Mouse (Mus musculus): ENCODE results near the gene Atad1. TPM values are rescaled to one million over a fixed set of nuclear protein-coding genes. Genes with fewer than 3 reads are reported as not detected.

Gene Atad1
- polyA plus RNA-seq, 1 experiment from 2014 or later = 110 TPM

GRCm38 (mm10) chr19:32634916-32635315 is 104.7 kb downstream of the Atad1 start:
- H3K4me1 ChIP-seq = 0 out of 2 replicates have a peak, but pooled peaks cover 4% of the 10 kb centered on the region
- H3K9me3 ChIP-seq = no peaks in the 10 kb centered on the region
- H3K9ac ChIP-seq = no peak overlapping the region
- no peak overlapping the region for H3K27ac ChIP-seq
- no peak overlapping the region for H3K4me3 ChIP-seq
- no peak overlapping the region for H3K4me2 ChIP-seq
- no peaks in the 10 kb centered on the region for H3K27me3 ChIP-seq (replicated peaks)
- no peaks in the 10 kb centered on the region for H3K36me3 ChIP-seq (replicated peaks)
- no peak for ATAC-seq (replicated peaks)
- 68% methylated on average over 8 of the region's 8 CpGs for WGBS

DNA sequence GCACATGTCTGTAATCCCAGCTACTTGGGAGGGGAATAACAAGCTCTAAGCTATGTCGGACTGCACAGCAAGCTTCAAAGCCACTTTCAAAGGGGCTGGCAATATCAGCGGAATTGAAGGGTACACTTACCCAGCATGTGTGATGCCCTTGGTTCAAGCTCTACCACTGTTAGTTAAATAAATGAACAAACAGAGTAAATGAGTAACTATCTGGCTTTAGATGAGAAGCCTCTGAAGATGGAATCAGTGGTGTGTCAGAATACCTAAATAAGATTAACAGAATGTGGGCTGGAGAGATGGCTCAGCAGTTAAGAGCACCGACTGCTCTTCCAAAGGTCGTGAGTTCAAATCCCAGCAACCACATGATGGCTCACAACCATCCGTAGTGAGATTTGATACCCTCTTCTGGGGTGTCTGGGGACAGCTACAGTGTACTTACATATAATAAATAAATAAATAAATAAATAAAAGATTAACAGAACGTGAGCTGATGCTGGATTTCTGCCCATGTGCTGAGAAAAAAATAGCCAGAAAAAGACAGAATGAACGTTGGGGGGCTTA is 110.9 kb downstream of the Atad1 start:
- no peaks in the 10 kb centered on the region for H3K27me3 ChIP-seq (replicated peaks)
- 83% methylated on average over 7 of the region's 7 CpGs for WGBS
- H3K4me3 ChIP-seq = no peak overlapping the region
- H3K27ac ChIP-seq = no peak overlapping the region
- no peak overlapping the region for H3K4me2 ChIP-seq
- H3K4me1 ChIP-seq = no peaks in the 10 kb centered on the region
- no peak for ATAC-seq (replicated peaks)
- no peaks in the 10 kb centered on the region for H3K9me3 ChIP-seq
- H3K9ac ChIP-seq = no peak overlapping the region
- H3K36me3 ChIP-seq (replicated peaks) = no peaks in the 10 kb centered on the region

DNA sequence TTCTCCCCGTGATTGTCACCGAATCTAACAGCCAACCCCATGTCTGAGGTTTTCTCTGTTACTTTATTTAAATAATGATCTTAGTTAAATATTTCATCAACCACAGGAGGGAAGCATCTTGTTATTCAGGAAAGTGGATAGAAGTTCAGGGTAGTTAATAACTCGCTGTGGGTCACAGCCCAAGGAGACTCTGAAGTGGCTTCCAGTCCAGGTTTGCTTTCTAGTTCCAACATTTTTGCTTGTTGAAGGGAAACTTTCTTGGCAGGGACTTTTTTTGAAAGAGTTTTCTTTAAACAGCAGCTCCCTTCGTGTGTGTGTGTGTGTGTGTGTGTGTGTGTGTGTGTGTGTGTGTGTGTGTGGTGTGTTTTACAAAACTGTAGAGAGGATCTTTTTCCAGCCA is 112.0 kb downstream of the Atad1 start:
- Histone ChIP-seq H3K9ac (no peak overlapping the region), H3K4me3 (no peak overlapping the region), H3K4me1 (no peaks in the 10 kb centered on the region), H3K27ac (no peak overlapping the region), H3K4me2 (no peak overlapping the region), H3K27me3 (replicated peaks) (no peaks in the 10 kb centered on the region), H3K9me3 (no peaks in the 10 kb centered on the region), H3K36me3 (replicated peaks) (no peaks in the 10 kb centered on the region)
- WGBS = 86% methylated on average over 4 of the region's 4 CpGs
- ATAC-seq (replicated peaks) = no peak

- H3K27me3 ChIP-seq (replicated peaks) = no peaks in the 10 kb centered on the region
- no peak overlapping the region for H3K9ac ChIP-seq
- H3K9me3 ChIP-seq = no peaks in the 10 kb centered on the region
- WGBS = 76% methylated on average over 12 of the region's 13 CpGs
- H3K36me3 ChIP-seq (replicated peaks) = no peaks in the 10 kb centered on the region
- no peak overlapping the region for H3K4me2 ChIP-seq
- H3K4me1 ChIP-seq = no peaks in the 10 kb centered on the region
- no peak overlapping the region for H3K27ac ChIP-seq
- no peak for ATAC-seq (replicated peaks)
- no peak overlapping the region for H3K4me3 ChIP-seq
Observed at GRCm38 (mm10) chr19:32626768-32627331, 112.7 kb downstream of the Atad1 start.

- H3K4me1 ChIP-seq = no peaks in the 10 kb centered on the region
- H3K4me3 ChIP-seq = no peak overlapping the region
- no peak overlapping the region for H3K9ac ChIP-seq
- no peak overlapping the region for H3K27ac ChIP-seq
- no peaks in the 10 kb centered on the region for H3K27me3 ChIP-seq (replicated peaks)
- H3K4me2 ChIP-seq = no peak overlapping the region
- ATAC-seq (replicated peaks) = no peak
- no peaks in the 10 kb centered on the region for H3K36me3 ChIP-seq (replicated peaks)
- no peaks in the 10 kb centered on the region for H3K9me3 ChIP-seq
- 79% methylated on average over 3 of the region's 3 CpGs for WGBS
Observed at GRCm38 (mm10) chr19:32622142-32622541, 117.4 kb downstream of the Atad1 start.

Other genes starting within 250 kb of the Atad1 start
- gene Papss2, start 144.0 kb downstream of the Atad1 start, polyA plus RNA-seq (2015; fragmentation: Nextera tagmentation; extraction: Ambion mirVana) = 0.81 and 1.1 TPM in 2 replicates
- gene Pten, start 17.7 kb upstream of the Atad1 start, polyA plus RNA-seq (2015; fragmentation: Nextera tagmentation; extraction: Ambion mirVana) = 10.5 and 12.2 TPM in 2 replicates